24 mouse cellular contexts compared by ENCODE assay signal in genomic region chr13:33028550-33028949, GRCm38 (mm10). TPM values are rescaled to one million over a fixed set of nuclear protein-coding genes. Genes with fewer than 3 reads are reported as not detected.
DNase-seq lines count a peak whose midpoint lies in the region; ATAC-seq lines count a peak whose summit lies in the region.
"Had no signal": no experiment of that assay in that cellular context is flagged by ENCODE, and none has a peak within 500 bp of the region (broad histone marks: within the 10 kb centered on the region; RNA-seq: fewer than 3 reads in every experiment).

No protein-coding gene starts in this region.

- no peak overlapping the region for H3K27ac ChIP-seq in lung, embryonic 16.5 days (ENCODE audit: low read length)
- H3K27ac ChIP-seq: embryonic facial prominence, embryonic 15.5 days; forebrain, embryonic 15.5 days; hindbrain, postnatal 0 days had no signal

- ATAC-seq in lung, embryonic 16.5 days (ENCODE audit: low read depth), result 0 out of 2 replicates have a peak, but pooled peaks have one; percentile 20
- ATAC-seq: forebrain, embryonic 15.5 days; hindbrain, postnatal 0 days; midbrain, embryonic 16.5 days had no signal

- no peaks in the 10 kb centered on the region for H3K9me3 ChIP-seq in lung, embryonic 16.5 days (ENCODE audit: control insufficient read depth, low read length)
- H3K9me3 ChIP-seq: embryonic facial prominence, embryonic 15.5 days; forebrain, embryonic 15.5 days; megakaryocyte, embryonic 14.5 days had no signal

- H3K27me3 ChIP-seq in lung, embryonic 16.5 days (ENCODE audit: control insufficient read depth, insufficient read depth, low read depth, low read length), result no peaks in the 10 kb centered on the region
- H3K27me3 ChIP-seq: embryonic facial prominence, embryonic 15.5 days; forebrain, embryonic 15.5 days; megakaryocyte, embryonic 14.5 days had no signal

- H3K4me3 ChIP-seq in lung, embryonic 16.5 days (ENCODE audit: low read length), result no peak overlapping the region
- H3K4me3 ChIP-seq: embryonic facial prominence, embryonic 15.5 days; forebrain, embryonic 15.5 days; megakaryocyte, embryonic 14.5 days had no signal

- no peak overlapping the region for H3K4me2 ChIP-seq in lung, embryonic 16.5 days (ENCODE audit: low read depth, low read length)
- H3K4me2 ChIP-seq: embryonic facial prominence, embryonic 15.5 days; forebrain, embryonic 15.5 days; lung, embryonic 14.5 days had no signal

- DNase-seq in adrenal gland, adult (ENCODE audit: inconsistent age in 2 of 2, low spot score in 1 of 2), result peak; percentile 78 to 87
- no peak for DNase-seq in adrenal gland, postnatal 25 days
- DNase-seq in lung, postnatal 4 days, result no peak
- peak; percentile 58 for DNase-seq in adrenal gland, postnatal 36 days
- peak; percentile 40 for DNase-seq in yolk sac, embryonic 10.5 days (ENCODE audit: low spot score)
- DNase-seq in left cerebral cortex, adult 8-10 months (ENCODE audit: low spot score in 2 of 2), result no peak
- DNase-seq in kidney, postnatal 14 days, result no peak
- DNase-seq: cerebellum, adult 18-20 months; heart, postnatal 36 days; kidney, adult 9 months; liver; lung, embryonic 14.5 days; right cerebral cortex, postnatal 4 days; thymus, adult 2 months had no signal

- 33% methylated on average over 2 of the region's 2 CpGs for WGBS in lung, embryonic 16.5 days

- no peak overlapping the region for H3K9ac ChIP-seq in lung, embryonic 16.5 days (ENCODE audit: low read length)
- H3K9ac ChIP-seq: embryonic facial prominence, embryonic 15.5 days; forebrain, embryonic 15.5 days; lung, embryonic 14.5 days had no signal

- H3K36me3 ChIP-seq in lung, embryonic 16.5 days (ENCODE audit: control insufficient read depth, insufficient read depth, low read length), result no peaks in the 10 kb centered on the region
- H3K36me3 ChIP-seq: embryonic facial prominence, embryonic 15.5 days; forebrain, embryonic 15.5 days had no signal

- no peaks in the 10 kb centered on the region for H3K4me1 ChIP-seq in lung, embryonic 16.5 days (replicated peaks; ENCODE audit: control insufficient read depth, insufficient read depth, low read length)
- H3K4me1 ChIP-seq: embryonic facial prominence, embryonic 15.5 days; forebrain, embryonic 15.5 days had no signal

RNA-seq across cellular contexts. Expression of gene Serpinb9b, which starts 1.3 kb away (rescaled TPM):
- 0.29 TPM in 1 of 2 replicates, not detected in the other for total RNA-seq in adrenal gland, postnatal 25 days (2021)
- polyA plus RNA-seq in lung, embryonic 16.5 days (2015; fragmentation: Nextera tagmentation; extraction: Ambion mirVana), result 0.20 and 0.21 TPM in 2 replicates
- total RNA-seq in adrenal gland, postnatal 36 days (2021), result under 1 TPM; 0.13 to 0.16 TPM
- total RNA-seq in left cerebral cortex, adult 8-10 months (2022), result not detected
- total RNA-seq: common myeloid progenitor, adult 5-6 weeks; hindbrain, postnatal 0 days; left cerebral cortex, postnatal 25 days had no signal

RNA-seq across cellular contexts. Expression of gene Serpinb9, which starts 25.5 kb away (rescaled TPM):
- total RNA-seq in adrenal gland, postnatal 25 days (2021), result 15.6 and 19.8 TPM in 2 replicates
- 39.7 and 42.2 TPM in 2 replicates for polyA plus RNA-seq in lung, embryonic 16.5 days (2015; fragmentation: Nextera tagmentation; extraction: Ambion mirVana)
- total RNA-seq in adrenal gland, postnatal 36 days (2021), result 10 to 100 TPM; 18.7 to 20.0 TPM
- total RNA-seq in left cerebral cortex, adult 8-10 months (2022), result 1 to 10 TPM; 4.7 to 6.2 (median 5.7) TPM

RNA-seq across cellular contexts. Expression of gene Serpinb1b, which starts 49.8 kb away (rescaled TPM):
- 0.52 and 1.1 TPM in 2 replicates for total RNA-seq in adrenal gland, postnatal 25 days (2021)
- 0.20 and 0.39 TPM in 2 replicates for polyA plus RNA-seq in lung, embryonic 16.5 days (2015; fragmentation: Nextera tagmentation; extraction: Ambion mirVana)
- total RNA-seq in adrenal gland, postnatal 36 days (2021), result under 1 TPM; 0.17 to 0.49 TPM
- 1 to 10 TPM; 1.5 to 2.4 (median 1.7) TPM for total RNA-seq in left cerebral cortex, adult 8-10 months (2022)
- total RNA-seq: common myeloid progenitor, adult 5-6 weeks; heart, adult 18-20 months; heart, postnatal 36 days had no signal
- polyA plus RNA-seq: neural tube, embryonic 11.5 days had no signal

Comparison
In these comparisons a context has a peak if more than half of its experiments do, and no peak if none do; other contexts are left out.
1. DNase-seq: peak in adrenal gland, adult (2 of 2), adrenal gland, postnatal 36 days (2 of 2) and yolk sac, embryonic 10.5 days (single experiment); none in adrenal gland, postnatal 25 days (single experiment), lung, postnatal 4 days (0 of 2), left cerebral cortex, adult 8-10 months (0 of 2) and kidney, postnatal 14 days (single experiment).